Mouse (Mus musculus): Measurements from ENCODE around the gene Fis1. TPM values are rescaled to one million over a fixed set of nuclear protein-coding genes. Genes with fewer than 3 reads are reported as not detected.

Fis1 gene
- polyA plus RNA-seq, 1 experiment from 2014 or later = 336 TPM

DNA sequence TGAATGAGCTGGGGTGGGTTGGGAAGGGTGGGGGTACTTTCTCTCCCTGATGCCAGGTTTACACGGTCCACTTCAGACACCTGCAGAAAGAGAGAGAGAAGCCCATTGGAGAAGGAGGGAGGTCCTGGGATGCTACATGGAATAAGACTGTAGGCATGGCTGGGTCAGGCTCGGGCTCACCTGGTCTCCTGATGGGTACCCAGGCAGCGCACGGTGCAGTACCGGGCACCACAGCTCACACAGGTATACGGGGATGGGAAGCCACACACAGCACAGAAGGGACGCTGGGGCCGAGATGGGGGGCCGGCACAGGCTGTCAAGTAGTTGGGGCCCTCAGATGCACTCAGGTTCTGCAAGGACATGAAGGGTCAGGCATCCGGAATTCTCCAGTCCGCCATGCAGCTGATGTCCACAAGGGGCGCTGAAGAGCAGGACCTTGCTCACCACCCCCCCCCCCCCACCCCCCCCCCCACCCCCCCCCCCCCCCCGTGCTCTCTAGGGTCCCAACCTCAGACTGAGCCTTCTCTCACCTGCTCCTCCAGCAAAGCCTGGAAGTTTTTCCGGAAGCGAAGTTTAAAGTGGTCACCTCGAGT lies 29.4 kb downstream of the Fis1 start:
- ATAC-seq (replicated peaks) = no peak

DNA sequence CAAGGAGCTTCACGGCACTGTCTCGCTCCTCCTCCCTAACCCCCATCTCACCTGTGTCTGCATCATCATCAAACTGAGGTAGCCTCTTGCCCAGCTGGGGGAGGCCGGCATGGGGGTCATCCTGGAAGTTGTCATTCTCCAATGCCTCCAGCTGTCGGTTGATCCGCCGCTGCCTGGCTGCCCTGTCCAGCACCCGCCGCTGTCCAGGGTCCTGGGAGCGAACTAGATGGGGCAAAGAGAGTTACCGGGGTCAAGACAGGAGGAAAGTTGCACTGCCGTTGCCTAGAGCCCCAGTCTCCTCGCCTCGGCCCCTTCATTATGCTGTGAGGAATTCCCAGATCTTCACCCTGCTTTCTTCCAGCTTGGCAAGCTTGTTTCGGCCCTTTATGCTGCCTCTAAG lies 31.8 kb downstream of the Fis1 start:
- Histone ChIP-seq H3K4me2 (replicated peaks) (no peak overlapping the region; the same call in 1 of the 2 replicates), H3K9ac (replicated peaks) (no peak overlapping the region), H3K27me3 (no peaks in the 10 kb centered on the region), H3K4me1 (peaks cover 21% of the 10 kb centered on the region), H3K9me3 (no peaks in the 10 kb centered on the region), H3K36me3 (peaks cover 28% of the 10 kb centered on the region), H3K4me3 (no peak overlapping the region), H3K27ac (replicated peaks) (no peak overlapping the region)
- no peak for ATAC-seq (replicated peaks)
- WGBS = 60% methylated on average over 14 of the region's 14 CpGs

More for the DNA sequence above, 29.4 kb downstream of the Fis1 start:
- H3K4me3 ChIP-seq = no peak overlapping the region
- WGBS = 54% methylated on average over 13 of the region's 16 CpGs
- peaks cover 18% of the 10 kb centered on the region for H3K36me3 ChIP-seq
- no peak overlapping the region for H3K4me2 ChIP-seq (replicated peaks)
- H3K27ac ChIP-seq (replicated peaks) = no peak overlapping the region
- H3K9ac ChIP-seq (replicated peaks) = no peak overlapping the region
- no peaks in the 10 kb centered on the region for H3K27me3 ChIP-seq
- H3K4me1 ChIP-seq = peaks cover 9% of the 10 kb centered on the region
- no peaks in the 10 kb centered on the region for H3K9me3 ChIP-seq

DNA sequence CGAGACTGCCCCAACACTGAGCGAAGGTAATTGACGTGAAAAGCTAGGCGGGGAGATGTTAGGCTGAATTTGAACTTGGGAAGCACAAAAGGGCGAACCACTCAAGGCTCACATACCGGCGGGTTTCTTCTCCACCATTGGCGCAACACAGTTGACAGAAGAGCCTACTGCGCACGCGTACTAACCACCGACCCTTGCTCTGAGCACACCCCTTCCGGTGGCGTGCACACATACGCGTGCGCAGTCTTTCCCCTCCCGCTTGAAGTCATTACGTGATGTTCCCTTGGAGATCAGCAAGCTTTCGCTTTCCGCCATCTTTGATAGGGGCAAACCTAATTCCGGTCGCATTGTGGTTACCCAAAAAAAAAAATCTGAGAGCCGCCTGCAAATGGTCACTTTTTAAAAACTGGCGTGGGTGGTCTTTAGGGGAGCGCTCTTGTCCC lies 33.6 kb downstream of the Fis1 start, which contains the start of gene Plod3:
TSS of gene Plod3 (plus strand) at position 325 of the 443 bp plus-strand sequence.
- Histone ChIP-seq H3K4me1 (peaks cover 21% of the 10 kb centered on the region), H3K9ac (replicated peaks) (peak within 1 kb of the TSS; percentile 99), H3K4me2 (replicated peaks) (peak within 1 kb of the TSS; percentile 89), H3K27ac (replicated peaks) (peak within 1 kb of the TSS; percentile 97), H3K36me3 (peaks cover 39% of the 10 kb centered on the region), H3K27me3 (no peaks in the 10 kb centered on the region), H3K4me3 (peak within 1 kb of the TSS; percentile 90), H3K9me3 (no peaks in the 10 kb centered on the region)
- WGBS = under 1% methylated on average over 26 of the region's 26 CpGs
- ATAC-seq (replicated peaks) = peak; percentile 93

DNA sequence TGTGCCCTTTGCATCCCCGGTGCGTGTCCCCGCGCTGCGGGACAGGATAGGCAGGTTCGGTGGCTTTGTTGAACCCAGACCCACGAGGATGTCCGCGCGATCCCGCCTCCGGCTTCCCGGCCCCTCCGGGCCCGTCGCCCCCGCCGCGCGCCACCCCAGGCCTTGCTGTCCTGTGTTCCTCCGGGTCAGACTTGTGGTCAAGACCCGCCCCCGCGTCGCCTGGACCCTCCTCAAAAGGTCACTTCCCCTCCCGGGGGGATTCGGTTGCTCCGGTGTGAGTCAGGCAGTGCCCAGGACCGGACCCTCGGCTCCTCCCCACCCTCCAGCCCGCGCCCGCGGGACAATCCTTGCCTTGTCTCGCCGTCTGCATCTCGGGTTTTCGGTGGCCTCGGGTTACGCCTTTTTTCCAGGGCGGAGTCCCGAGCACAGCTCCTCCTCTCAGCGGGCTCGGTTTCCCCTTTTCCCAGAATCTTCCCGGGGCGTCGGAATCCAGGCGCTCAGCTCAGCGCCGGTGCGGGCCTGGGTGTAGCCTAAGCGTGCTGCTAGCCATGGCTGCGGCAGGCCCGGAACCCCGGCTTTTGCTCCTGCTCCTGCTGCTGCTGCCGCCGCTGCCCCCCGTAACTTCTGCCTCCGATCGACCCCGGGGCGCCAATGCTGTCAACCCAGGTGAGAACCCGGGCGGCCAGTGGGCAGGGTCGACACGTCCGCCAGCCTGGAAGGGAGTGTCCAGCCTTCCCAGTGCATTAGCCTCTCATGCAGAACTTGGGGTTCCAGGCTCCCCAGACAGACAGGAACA lies 34.3 kb downstream of the Fis1 start:
- H3K36me3 ChIP-seq = peaks cover 42% of the 10 kb centered on the region

DNA sequence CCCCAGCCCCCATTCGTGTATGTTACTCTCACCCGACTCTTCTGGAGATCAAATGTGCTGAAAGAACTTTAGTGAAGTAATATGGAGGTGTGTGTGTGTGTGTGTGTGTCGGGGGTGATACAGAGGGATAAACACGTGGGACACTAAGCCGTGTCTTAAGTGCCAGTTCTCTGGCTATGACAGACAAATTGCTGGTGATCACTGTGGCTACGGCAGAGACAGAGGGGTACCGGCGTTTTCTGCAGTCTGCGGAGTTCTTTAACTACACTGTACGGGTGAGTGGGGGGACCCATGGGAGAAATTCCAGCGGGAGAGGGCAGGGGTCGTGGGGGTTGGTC lies 34.8 kb downstream of the Fis1 start, which contains the start of gene Znhit1:
TSS of gene Znhit1 (minus strand) at position 88 of the 338 bp plus-strand sequence.
- Histone ChIP-seq H3K27me3 (no peaks in the 10 kb centered on the region), H3K9ac (replicated peaks) (peak within 1 kb of the TSS; percentile 99), H3K27ac (replicated peaks) (peak within 1 kb of the TSS; percentile 97), H3K4me1 (peaks cover 21% of the 10 kb centered on the region), H3K9me3 (no peaks in the 10 kb centered on the region), H3K4me2 (replicated peaks) (peak within 1 kb of the TSS; percentile 89), H3K4me3 (peak within 1 kb of the TSS; percentile 90), H3K36me3 (peaks cover 47% of the 10 kb centered on the region)
- ATAC-seq (replicated peaks) = no peak
- 3% methylated on average over 12 of the region's 12 CpGs for WGBS

More for the DNA sequence above, 34.3 kb downstream of the Fis1 start:
- Histone ChIP-seq H3K4me1 (peaks cover 21% of the 10 kb centered on the region), H3K9ac (replicated peaks) (peak overlapping the region; percentile 99), H3K27me3 (no peaks in the 10 kb centered on the region), H3K27ac (replicated peaks) (peak overlapping the region; percentile 97), H3K9me3 (no peaks in the 10 kb centered on the region), H3K4me2 (replicated peaks) (peak overlapping the region; percentile 89), H3K4me3 (peak overlapping the region; percentile 90)
- under 1% methylated on average over 67 of the region's 67 CpGs for whole genome bisulfite sequencing
- peak; percentile 65 for ATAC-seq (replicated peaks)

DNA sequence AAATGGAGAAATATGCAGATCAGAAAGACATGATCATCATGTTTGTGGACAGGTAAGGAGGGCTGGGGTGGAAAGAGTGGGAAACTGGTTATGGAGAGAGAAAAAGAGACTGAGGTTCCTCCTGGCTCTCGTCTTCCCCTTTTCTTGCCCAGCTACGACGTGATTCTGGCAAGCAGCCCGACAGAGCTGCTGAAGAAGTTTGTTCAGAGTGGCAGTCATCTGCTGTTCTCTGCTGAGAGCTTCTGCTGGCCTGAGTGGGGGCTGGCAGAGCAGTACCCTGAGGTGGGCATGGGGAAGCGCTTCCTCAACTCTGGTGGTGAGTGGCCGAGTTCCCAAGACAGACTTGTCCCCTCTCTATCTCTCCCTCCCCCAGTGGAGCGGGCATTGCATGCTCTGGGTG lies 35.3 kb downstream of the Fis1 start:
- WGBS = 51% methylated on average over 7 of the region's 7 CpGs

DNA sequence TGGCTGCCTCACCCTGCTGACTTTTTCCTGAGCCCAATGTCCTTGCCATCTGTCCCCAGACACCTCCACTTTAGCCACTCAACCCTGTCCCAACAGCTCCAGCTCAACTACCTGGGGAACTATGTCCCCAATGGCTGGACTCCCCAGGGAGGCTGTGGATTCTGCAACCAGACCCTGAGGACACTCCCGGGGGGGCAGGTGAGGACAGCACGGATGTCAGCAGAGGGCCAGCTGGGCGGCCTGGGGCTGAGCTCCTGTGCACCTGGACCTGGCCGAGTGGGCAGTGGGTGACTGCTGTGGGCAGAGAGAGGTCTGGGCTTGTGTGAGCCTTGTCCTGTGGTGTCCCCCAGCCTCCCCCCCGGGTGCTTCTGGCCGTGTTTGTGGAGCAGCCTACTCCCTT lies 36.7 kb downstream of the Fis1 start:
- no peak overlapping the region for H3K9ac ChIP-seq (replicated peaks)
- H3K27ac ChIP-seq (replicated peaks) = no peak overlapping the region
- no peak for ATAC-seq (replicated peaks)
- H3K4me2 ChIP-seq (replicated peaks) = no peak overlapping the region
- WGBS = 95% methylated on average over 6 of the region's 6 CpGs
- no peaks in the 10 kb centered on the region for H3K9me3 ChIP-seq
- H3K4me3 ChIP-seq = no peak overlapping the region
- peaks cover 21% of the 10 kb centered on the region for H3K4me1 ChIP-seq
- no peaks in the 10 kb centered on the region for H3K27me3 ChIP-seq
- peaks cover 59% of the 10 kb centered on the region for H3K36me3 ChIP-seq

More for the DNA sequence above, 35.3 kb downstream of the Fis1 start:
- Histone ChIP-seq H3K4me3 (peak overlapping the region; percentile 90), H3K27me3 (no peaks in the 10 kb centered on the region), H3K27ac (replicated peaks) (peak overlapping the region; percentile 97; the same call in 1 of the 2 replicates), H3K4me2 (replicated peaks) (peak overlapping the region; percentile 89), H3K36me3 (peaks cover 52% of the 10 kb centered on the region), H3K4me1 (peaks cover 21% of the 10 kb centered on the region), H3K9me3 (no peaks in the 10 kb centered on the region), H3K9ac (replicated peaks) (peak overlapping the region; percentile 99)
- ATAC-seq (replicated peaks) = no peak

DNA sequence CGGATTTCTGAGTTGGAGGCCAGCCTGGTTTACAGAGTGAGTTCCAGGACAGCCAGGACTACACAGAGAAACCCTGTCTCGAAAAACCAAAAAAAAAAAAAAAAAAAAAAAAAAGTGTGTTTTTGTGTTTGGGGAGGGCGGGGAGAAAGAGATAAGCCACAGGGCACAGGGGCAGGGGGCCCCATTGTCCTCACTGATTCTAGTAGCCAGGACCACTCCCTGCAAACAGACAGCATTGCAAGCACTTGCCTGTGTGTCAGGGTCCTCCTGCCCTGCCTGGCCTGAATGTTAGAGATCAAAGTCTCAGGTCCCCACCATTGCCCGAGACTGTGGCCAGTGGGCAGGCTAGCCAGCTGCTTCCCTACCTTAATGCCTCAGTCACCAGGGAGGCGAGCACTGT lies 46.4 kb downstream of the Fis1 start:
- Histone ChIP-seq H3K36me3 (peaks cover 22% of the 10 kb centered on the region), H3K9me3 (no peaks in the 10 kb centered on the region), H3K4me3 (no peak overlapping the region), H3K27ac (replicated peaks) (no peak overlapping the region), H3K27me3 (no peaks in the 10 kb centered on the region), H3K9ac (replicated peaks) (no peak overlapping the region), H3K4me1 (no peaks in the 10 kb centered on the region), H3K4me2 (replicated peaks) (no peak overlapping the region)
- 69% methylated on average over 3 of the region's 5 CpGs for WGBS
- ATAC-seq (replicated peaks) = no peak

DNA sequence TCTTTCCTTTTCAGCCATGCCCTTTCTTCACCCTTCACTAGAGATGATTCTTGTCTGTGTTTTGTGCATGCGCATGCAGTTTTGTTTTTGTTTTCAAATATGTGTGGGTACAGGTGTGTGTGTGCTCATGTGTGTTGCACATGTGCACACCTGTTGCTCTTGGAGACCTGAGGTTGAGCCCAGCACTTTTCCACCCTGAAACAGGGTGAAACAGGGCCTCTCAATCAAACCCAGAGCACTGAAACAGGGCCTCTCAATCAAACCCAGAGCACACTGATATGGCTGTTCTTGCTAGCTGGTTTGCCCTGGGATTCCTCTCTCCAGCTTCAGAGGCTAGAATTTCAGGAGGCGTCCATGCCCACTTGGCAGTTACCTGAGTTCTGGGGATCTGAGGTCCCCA lies 47.5 kb downstream of the Fis1 start:
- Histone ChIP-seq H3K4me2 (replicated peaks) (no peak overlapping the region), H3K9ac (replicated peaks) (no peak overlapping the region), H3K36me3 (peaks cover 10% of the 10 kb centered on the region), H3K9me3 (no peaks in the 10 kb centered on the region), H3K4me3 (no peak overlapping the region), H3K27me3 (no peaks in the 10 kb centered on the region), H3K4me1 (no peaks in the 10 kb centered on the region), H3K27ac (replicated peaks) (no peak overlapping the region)
- WGBS = 89% methylated on average over 2 of the region's 2 CpGs
- no peak for ATAC-seq (replicated peaks)

DNA sequence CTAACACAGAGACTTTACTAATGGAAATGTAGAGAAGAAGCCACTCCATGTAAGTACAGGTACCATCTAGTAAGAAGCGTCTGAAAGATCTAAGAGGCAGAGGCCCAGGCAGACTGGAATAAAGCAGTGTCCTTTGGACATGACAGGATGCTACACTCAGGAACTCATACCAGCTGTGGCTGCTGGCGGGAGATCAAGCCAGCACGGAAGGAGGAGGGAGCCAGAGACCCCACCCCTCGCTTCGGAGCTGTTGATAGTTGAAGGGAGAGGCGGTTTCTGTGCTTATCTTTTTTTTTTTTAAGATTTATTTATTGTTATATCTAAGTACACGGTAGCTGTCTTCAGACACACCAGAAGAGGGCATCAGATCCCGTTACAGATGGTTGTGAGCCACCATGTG lies 54.2 kb downstream of the Fis1 start:
- H3K4me3 ChIP-seq = no peak overlapping the region
- ATAC-seq (replicated peaks) = no peak
- H3K4me2 ChIP-seq (replicated peaks) = no peak overlapping the region
- no peaks in the 10 kb centered on the region for H3K27me3 ChIP-seq
- no peak overlapping the region for H3K9ac ChIP-seq (replicated peaks)
- no peaks in the 10 kb centered on the region for H3K4me1 ChIP-seq
- H3K36me3 ChIP-seq = no peaks in the 10 kb centered on the region
- no peaks in the 10 kb centered on the region for H3K9me3 ChIP-seq
- H3K27ac ChIP-seq (replicated peaks) = no peak overlapping the region
- WGBS = 59% methylated on average over 8 of the region's 8 CpGs

DNA sequence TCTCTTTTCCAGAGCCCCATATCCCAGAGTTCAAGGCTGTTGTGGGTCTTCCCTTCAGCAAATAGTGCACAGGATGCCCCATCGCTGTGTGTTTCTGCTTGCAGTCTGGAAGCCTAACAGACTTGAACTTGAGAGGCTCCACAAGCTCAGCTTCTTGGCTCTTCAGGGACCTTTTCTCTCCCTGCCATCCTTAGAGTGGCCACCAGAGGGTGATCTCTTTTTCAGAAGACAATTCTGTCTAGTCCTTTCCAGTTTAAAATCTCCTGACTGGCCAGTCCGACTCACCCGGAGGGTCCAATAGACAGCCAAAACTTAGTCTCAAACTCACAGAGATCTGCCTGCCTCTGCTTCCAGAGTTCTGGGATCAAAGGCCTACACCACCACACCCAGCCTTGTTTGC lies 56.9 kb downstream of the Fis1 start:
- Histone ChIP-seq H3K9ac (replicated peaks) (no peak overlapping the region), H3K4me3 (no peak overlapping the region), H3K27ac (replicated peaks) (no peak overlapping the region), H3K27me3 (no peaks in the 10 kb centered on the region), H3K9me3 (no peaks in the 10 kb centered on the region), H3K36me3 (no peaks in the 10 kb centered on the region), H3K4me2 (replicated peaks) (no peak overlapping the region), H3K4me1 (no peaks in the 10 kb centered on the region)
- WGBS = 35% methylated on average over 3 of the region's 3 CpGs
- ATAC-seq (replicated peaks) = no peak

DNA sequence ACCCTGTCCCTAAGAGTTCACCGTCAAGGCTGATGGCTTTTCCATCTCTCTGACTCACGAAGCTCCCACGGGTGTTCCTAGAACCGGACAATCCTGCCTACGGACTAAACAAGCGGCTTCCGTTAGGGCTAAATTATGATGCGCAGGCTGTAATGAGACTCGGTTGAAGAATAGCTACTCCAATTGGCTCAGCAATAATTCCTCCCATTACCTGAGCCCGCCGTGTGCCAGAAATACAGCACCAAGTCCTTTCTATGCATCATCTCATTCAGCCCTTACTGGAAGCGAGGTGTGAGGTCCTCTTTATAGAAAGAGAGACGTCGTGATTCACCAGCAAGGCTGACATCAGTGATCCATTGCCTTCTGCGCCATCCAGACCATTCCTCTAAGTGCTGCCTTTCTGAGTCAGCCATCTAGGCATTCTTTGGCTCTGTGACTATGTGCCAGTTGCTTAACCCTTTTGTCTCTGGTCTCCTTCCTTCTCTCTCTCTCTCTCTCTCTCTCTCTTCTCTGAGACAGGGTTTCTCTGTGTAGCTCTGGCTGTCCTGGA lies 59.4 kb downstream of the Fis1 start:
- Histone ChIP-seq H3K4me3 (no peak overlapping the region), H3K27me3 (no peaks in the 10 kb centered on the region), H3K4me1 (no peaks in the 10 kb centered on the region), H3K9me3 (no peaks in the 10 kb centered on the region), H3K27ac (replicated peaks) (no peak overlapping the region), H3K9ac (replicated peaks) (no peak overlapping the region), H3K36me3 (no peaks in the 10 kb centered on the region), H3K4me2 (replicated peaks) (no peak overlapping the region)
- no peak for ATAC-seq (replicated peaks)
- WGBS = 74% methylated on average over 15 of the region's 15 CpGs

Measured in forebrain, embryonic 15.5 days (tissue).